Mouse (Mus musculus) ES-Bruce4 (cell line): ENCODE results near the gene Ski.

Experiments used
- CTCF ChIP-seq: IDR thresholded peaks from one replicate; pipeline ENCODE4 v1.8.1; 2011; ENCODE audit warnings: low read depth, low read length
- POLR2A ChIP-seq: IDR thresholded peaks from one replicate; pipeline ENCODE4 v1.8.1; 2011; ENCODE audit warnings: low read length; ENCODE audit not compliant: insufficient read depth

DNA sequence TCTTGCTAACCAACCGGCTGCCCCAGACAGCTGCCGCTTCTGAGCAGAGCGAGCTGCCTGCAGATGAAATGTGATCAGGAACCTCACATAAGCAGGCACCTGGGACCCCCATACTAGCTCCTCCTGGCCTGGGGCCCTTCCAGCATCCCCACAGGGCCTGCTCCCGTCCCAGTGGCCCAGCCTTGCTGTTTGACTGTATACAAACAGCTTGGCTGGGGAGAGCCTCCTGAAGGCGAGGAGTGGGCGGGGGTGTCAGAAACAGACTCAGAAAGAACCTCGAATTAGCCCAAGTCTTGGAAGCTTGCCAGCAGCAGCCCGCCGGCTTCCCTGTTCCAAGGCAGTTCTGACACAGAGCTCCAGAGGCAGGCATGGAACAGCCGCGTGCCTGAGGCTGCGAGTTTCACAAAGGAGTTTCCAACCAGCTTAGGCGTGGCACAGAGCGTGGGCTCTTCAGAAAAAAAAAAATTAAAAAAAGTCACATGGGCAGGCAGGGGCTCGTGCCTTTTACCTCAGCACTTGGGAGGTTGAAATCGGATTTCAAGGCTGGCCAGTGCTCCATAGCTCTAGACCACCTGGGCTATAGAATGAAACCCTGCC is 99.8 kb downstream of the Ski start:
- TF ChIP-seq CTCF (no peak), POLR2A (no peak)
